Mouse (Mus musculus) forebrain, embryonic 13.5 days (tissue): ENCODE measurements around the gene Cyb561a3. TPM values are rescaled to one million over a fixed set of nuclear protein-coding genes. Genes with fewer than 3 reads are reported as not detected.

ENCODE experiments used
- ATAC-seq: fragments of 200-750 bp; cut with Nextera tagmentation; 2 replicates; pipeline ENCODE4 v1.8.0; 2017
- H3K27ac ChIP-seq: fragments of 300-500 bp; sonication (generic); 2 replicates; pipeline ENCODE4 v1.5.1; 2015; ENCODE audit warnings: inconsistent platforms, mild to moderate bottlenecking, moderate library complexity
- H3K27me3 ChIP-seq: fragments of 300-500 bp; sonication (generic); 2 replicates; pipeline ENCODE4 v1.6.1; 2015; ENCODE audit warnings: mild to moderate bottlenecking, inconsistent platforms
- H3K36me3 ChIP-seq: fragments of 300-500 bp; sonication (generic); 2 replicates; pipeline ENCODE4 v1.6.1; 2015; ENCODE audit warnings: mild to moderate bottlenecking, inconsistent platforms; ENCODE audit not compliant: poor library complexity, severe bottlenecking
- H3K4me1 ChIP-seq: fragments of 300-500 bp; sonication (generic); 2 replicates; pipeline ENCODE4 v1.6.1; 2015; ENCODE audit warnings: inconsistent platforms
- H3K4me2 ChIP-seq: fragments of 300-500 bp; sonication (generic); 2 replicates; pipeline ENCODE4 v1.6.1; 2015; ENCODE audit warnings: inconsistent platforms, mild to moderate bottlenecking, moderate library complexity
- H3K4me3 ChIP-seq: fragments of 300-500 bp; sonication (generic); 2 replicates; pipeline ENCODE4 v1.5.1; 2015; ENCODE audit warnings: mild to moderate bottlenecking, inconsistent platforms
- H3K9ac ChIP-seq: fragments of 300-500 bp; sonication (generic); 2 replicates; pipeline ENCODE4 v1.6.1; 2015; ENCODE audit warnings: mild to moderate bottlenecking, inconsistent platforms
- H3K9me3 ChIP-seq: fragments of 300-500 bp; sonication (generic); replicated peaks from 2 replicates; pipeline ENCODE4 v1.6.1; 2016; ENCODE audit warnings: inconsistent platforms
- WGBS: fragments of 180-500 bp; shearing (Covaris S2); methylation state at CpG from one replicate; pipeline ENCODE4 v1.1.7; 2015; 5-methylcytosine and 5-hydroxymethylcytosine counted together
- polyA plus RNA-seq: library from polyadenylated mRNA; unstranded; fragments of >200 nt; fragmentation: Nextera tagmentation; extraction: Ambion mirVana; gene quantifications from 2 replicates; pipeline ENCODE4 v1.2.1, GENCODE M21; 2015

Cyb561a3 gene
- polyA plus RNA-seq, 1 experiment from 2014 or later = 14.3 TPM

GRCm38 (mm10) chr19:10599648-10600047 is 22.7 kb downstream of the Cyb561a3 start:
- H3K27ac ChIP-seq = no peak overlapping the region
- H3K4me2 ChIP-seq = no peak overlapping the region
- ATAC-seq = no peak
- H3K4me3 ChIP-seq = no peak overlapping the region
- no peaks in the 10 kb centered on the region for H3K27me3 ChIP-seq
- WGBS = 92% methylated on average over 2 of the region's 2 CpGs
- H3K9ac ChIP-seq = no peak overlapping the region
- peaks cover 23% of the 10 kb centered on the region for H3K4me1 ChIP-seq
- H3K9me3 ChIP-seq = no peaks in the 10 kb centered on the region
- H3K36me3 ChIP-seq = peaks cover 54% of the 10 kb centered on the region

DNA sequence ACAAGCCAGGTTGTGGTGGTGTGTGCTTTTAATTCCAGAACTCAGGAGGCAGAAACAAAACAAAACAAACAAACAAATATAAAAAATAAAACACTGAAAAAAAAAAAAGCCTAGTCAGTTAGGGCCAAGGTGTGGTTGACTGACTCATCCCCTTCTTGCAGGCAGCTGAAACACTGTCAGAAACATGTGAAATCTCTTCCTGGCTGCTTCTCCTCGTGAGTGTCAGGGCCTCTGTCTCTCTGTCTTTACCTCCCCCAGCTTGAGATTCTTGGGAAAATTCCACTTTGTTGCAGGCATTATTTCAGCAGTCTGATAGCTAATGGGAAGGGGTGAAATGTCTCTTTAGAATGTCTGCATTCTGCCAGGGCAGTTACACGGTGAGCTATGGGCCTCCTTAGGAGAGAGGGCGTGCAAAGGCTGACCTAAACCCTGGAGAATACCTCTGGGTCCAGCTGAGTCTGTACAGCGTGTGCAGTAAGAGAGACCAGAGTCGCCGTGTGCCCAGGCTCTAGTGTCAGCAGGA is 25.3 kb downstream of the Cyb561a3 start:
- H3K36me3 ChIP-seq = peaks cover 29% of the 10 kb centered on the region
- 3% methylated on average over 6 of the region's 6 CpGs for WGBS
- peak overlapping the region; percentile 63 for H3K4me2 ChIP-seq
- H3K4me3 ChIP-seq = peak overlapping the region; percentile 35
- ATAC-seq = peak; percentile 31; the same call in 1 of the 2 replicates
- H3K27ac ChIP-seq = peak overlapping the region; percentile 97
- no peaks in the 10 kb centered on the region for H3K9me3 ChIP-seq
- peaks cover 36% of the 10 kb centered on the region for H3K4me1 ChIP-seq
- H3K9ac ChIP-seq = peak overlapping the region; percentile 79
- no peaks in the 10 kb centered on the region for H3K27me3 ChIP-seq

- Histone ChIP-seq H3K9ac (peak overlapping the region; percentile 79), H3K27me3 (no peaks in the 10 kb centered on the region), H3K4me3 (peak overlapping the region; percentile 35), H3K27ac (peak overlapping the region; percentile 97), H3K4me1 (peaks cover 41% of the 10 kb centered on the region), H3K4me2 (peak overlapping the region; percentile 63), H3K36me3 (peaks cover 33% of the 10 kb centered on the region), H3K9me3 (no peaks in the 10 kb centered on the region)
- under 1% methylated on average over 9 of the region's 9 CpGs for WGBS
- peak; percentile 75 for ATAC-seq
Observed at GRCm38 (mm10) chr19:10602787-10603186, 25.8 kb downstream of the Cyb561a3 start.

DNA sequence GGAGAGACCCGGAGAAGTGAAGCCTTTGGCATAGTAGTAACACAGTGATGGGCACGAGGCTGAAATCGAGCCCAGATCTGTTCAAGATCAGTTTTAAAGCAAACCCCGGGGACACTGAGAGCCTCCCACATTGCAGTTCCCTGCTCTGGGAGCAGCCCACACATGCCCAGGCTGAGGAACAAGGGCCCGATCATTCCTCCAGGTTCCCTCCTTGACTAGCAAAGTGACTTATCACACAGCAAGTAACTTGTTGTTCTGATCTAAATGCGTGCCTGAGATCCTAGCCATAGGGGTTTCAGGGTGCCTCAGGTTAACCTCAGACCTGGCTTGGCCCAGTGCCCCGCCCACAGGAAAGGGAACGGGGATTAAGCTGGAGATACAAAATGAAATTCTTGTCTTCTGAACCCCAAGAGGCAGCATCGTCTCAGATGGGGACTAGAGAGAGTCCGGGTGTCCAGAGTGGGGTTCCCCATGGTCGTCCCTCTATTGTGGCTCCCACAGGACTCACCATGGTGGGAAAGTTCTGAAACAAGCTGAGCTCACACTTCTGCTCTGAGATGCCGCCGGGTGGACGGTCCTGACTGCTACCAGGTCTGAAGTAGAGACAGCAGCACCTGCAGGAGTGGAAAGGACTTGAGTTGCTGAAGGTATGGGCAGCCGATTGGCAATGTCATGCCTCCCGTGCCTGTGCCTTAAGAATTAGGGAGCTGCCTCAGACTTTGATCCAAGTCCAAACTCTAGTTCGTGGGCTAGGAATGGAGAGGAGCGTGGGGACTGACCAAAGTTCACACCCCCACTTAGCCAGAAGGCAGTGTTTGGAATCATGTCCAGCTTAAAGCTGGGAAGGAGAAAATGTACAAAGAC is 26.9 kb downstream of the Cyb561a3 start:
- Histone ChIP-seq H3K9ac (peak overlapping the region; percentile 79), H3K27ac (peak overlapping the region; percentile 97; the same call in 1 of the 2 replicates)

DNA sequence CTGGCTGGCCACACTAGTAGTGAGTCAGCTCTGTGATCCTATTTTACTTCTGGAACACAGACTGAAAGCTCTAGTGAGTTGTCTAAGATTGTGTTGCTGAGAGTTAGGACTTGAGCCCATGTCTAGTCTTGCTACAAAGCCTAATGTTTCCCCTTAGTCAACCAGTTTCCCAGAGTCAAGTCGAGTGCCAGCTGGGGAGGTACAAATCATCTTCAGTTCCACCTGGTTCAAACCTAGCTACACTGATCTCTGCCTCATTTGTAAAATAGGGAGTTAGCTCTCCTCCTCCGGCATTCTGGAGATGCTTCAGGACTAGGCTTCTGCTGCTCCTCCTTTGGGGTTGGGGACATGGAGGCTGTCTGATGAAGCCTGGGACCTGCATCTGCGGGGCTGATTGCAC is 27.6 kb downstream of the Cyb561a3 start:
- Histone ChIP-seq H3K9me3 (no peaks in the 10 kb centered on the region), H3K4me1 (peaks cover 44% of the 10 kb centered on the region), H3K27ac (peak overlapping the region; percentile 83), H3K4me2 (peak overlapping the region; percentile 81), H3K36me3 (peaks cover 35% of the 10 kb centered on the region), H3K27me3 (no peaks in the 10 kb centered on the region), H3K4me3 (peak overlapping the region; percentile 94), H3K9ac (peak overlapping the region; percentile 97)
- ATAC-seq = no peak
- 64% methylated on average over 3 of the region's 3 CpGs for WGBS

More for the DNA sequence above, 26.9 kb downstream of the Cyb561a3 start:
- peaks cover 44% of the 10 kb centered on the region for H3K4me1 ChIP-seq
- no peak for ATAC-seq
- 86% methylated on average over 18 of the region's 18 CpGs for WGBS
- H3K36me3 ChIP-seq = peaks cover 35% of the 10 kb centered on the region
- H3K4me2 ChIP-seq = no peak overlapping the region
- no peaks in the 10 kb centered on the region for H3K9me3 ChIP-seq
- peak overlapping the region; percentile 94; the same call in 1 of the 2 replicates for H3K4me3 ChIP-seq
- no peaks in the 10 kb centered on the region for H3K27me3 ChIP-seq

- H3K4me2 ChIP-seq = peak within 1 kb of the TSS; percentile 81
- H3K27ac ChIP-seq = peak within 1 kb of the TSS; percentile 86
- H3K36me3 ChIP-seq = peaks cover 35% of the 10 kb centered on the region
- H3K4me1 ChIP-seq = peaks cover 44% of the 10 kb centered on the region
- peak within 1 kb of the TSS; percentile 94 for H3K4me3 ChIP-seq
- ATAC-seq = peak; percentile 97
- WGBS = under 1% methylated on average over 47 of the region's 49 CpGs
- H3K9me3 ChIP-seq = no peaks in the 10 kb centered on the region
- H3K27me3 ChIP-seq = no peaks in the 10 kb centered on the region
- peak within 1 kb of the TSS; percentile 97 for H3K9ac ChIP-seq
Observed at GRCm38 (mm10) chr19:10605293-10605900, 28.4 kb downstream of the Cyb561a3 start, which contains the start of the genes Ddb1 and Tkfc. Gene Ddb1, plus strand, starts transcription at chr19:10605327. Gene Tkfc, minus strand, starts transcription at chr19:10605654.

GRCm38 (mm10) chr19:10605901-10606622 is 29.1 kb downstream of the Cyb561a3 start:
- peak overlapping the region; percentile 97 for H3K9ac ChIP-seq
- peak overlapping the region; percentile 81 for H3K4me2 ChIP-seq
- no peaks in the 10 kb centered on the region for H3K27me3 ChIP-seq
- H3K4me1 ChIP-seq = peaks cover 44% of the 10 kb centered on the region
- ATAC-seq = no peak
- peak overlapping the region; percentile 86 for H3K27ac ChIP-seq
- peak overlapping the region; percentile 94 for H3K4me3 ChIP-seq
- H3K36me3 ChIP-seq = peaks cover 38% of the 10 kb centered on the region
- no peaks in the 10 kb centered on the region for H3K9me3 ChIP-seq
- 8% methylated on average over 20 of the region's 20 CpGs for WGBS

- Histone ChIP-seq H3K27me3 (no peaks in the 10 kb centered on the region), H3K27ac (no peak overlapping the region), H3K9me3 (no peaks in the 10 kb centered on the region), H3K4me2 (no peak overlapping the region), H3K9ac (no peak overlapping the region), H3K4me1 (peaks cover 30% of the 10 kb centered on the region), H3K36me3 (peaks cover 65% of the 10 kb centered on the region), H3K4me3 (no peak overlapping the region)
- no peak for ATAC-seq
- WGBS = 84% methylated on average over 5 of the region's 5 CpGs
Observed at GRCm38 (mm10) chr19:10608573-10609240, 31.7 kb downstream of the Cyb561a3 start.

GRCm38 (mm10) chr19:10634106-10634871 is 57.3 kb downstream of the Cyb561a3 start, which contains the start of gene Vwce:
Gene Vwce, plus strand, starts transcription at chr19:10634213.
- Histone ChIP-seq H3K4me3 (peak within 1 kb of the TSS; percentile 42), H3K9ac (peak within 1 kb of the TSS; percentile 62), H3K4me1 (peaks cover 16% of the 10 kb centered on the region), H3K36me3 (peaks cover 20% of the 10 kb centered on the region), H3K27me3 (peaks cover 12% of the 10 kb centered on the region), H3K27ac (no peak within 1 kb of the TSS), H3K4me2 (peak within 1 kb of the TSS; percentile 91), H3K9me3 (no peaks in the 10 kb centered on the region)
- 2% methylated on average over 30 of the region's 32 CpGs for WGBS
- peak; percentile 67 for ATAC-seq

- peaks cover 12% of the 10 kb centered on the region for H3K27me3 ChIP-seq
- no peak overlapping the region for H3K27ac ChIP-seq
- H3K9me3 ChIP-seq = no peaks in the 10 kb centered on the region
- peak overlapping the region; percentile 62 for H3K9ac ChIP-seq
- WGBS = 3% methylated on average over 21 of the region's 21 CpGs
- peaks cover 16% of the 10 kb centered on the region for H3K4me1 ChIP-seq
- H3K36me3 ChIP-seq = peaks cover 14% of the 10 kb centered on the region
- peak overlapping the region; percentile 42 for H3K4me3 ChIP-seq
- peak; percentile 84 for ATAC-seq
- peak overlapping the region; percentile 91 for H3K4me2 ChIP-seq
Observed at GRCm38 (mm10) chr19:10634872-10635318, 57.9 kb downstream of the Cyb561a3 start.
